Mouse (Mus musculus) neural tube, embryonic 11.5 days (tissue): Measurements from ENCODE around the gene Kcnab2. TPM values are rescaled to one million over a fixed set of nuclear protein-coding genes. Genes with fewer than 3 reads are reported as not detected.

Source experiments
- ATAC-seq: fragments of 200-750 bp; cut with Nextera tagmentation; 2 replicates; pipeline ENCODE4 v1.8.0; 2017; ENCODE audit warnings: moderate number of reproducible peaks, mild to moderate bottlenecking, moderate TSS enrichment, moderate library complexity; ENCODE audit not compliant: insufficient read depth, low FRiP score, low TSS enrichment
- DNase-seq: peaks from one replicate; pipeline ENCODE4 v3.0.0-alpha.2; 2015; ENCODE audit warnings: low spot score
- H3K27ac ChIP-seq: fragments of 300-500 bp; sonication (generic); 2 replicates; pipeline ENCODE4 v1.5.1; 2014; ENCODE audit warnings: low read depth, mild to moderate bottlenecking, low read length
- H3K27me3 ChIP-seq: fragments of 300-500 bp; sonication (generic); 2 replicates; pipeline ENCODE4 v1.6.1; 2014; ENCODE audit warnings: mild to moderate bottlenecking, low read length, mixed read lengths; ENCODE audit not compliant: control insufficient read depth, insufficient read depth
- H3K36me3 ChIP-seq: fragments of 300-500 bp; sonication (generic); 2 replicates; pipeline ENCODE4 v1.6.1; 2014; ENCODE audit warnings: mild to moderate bottlenecking, low read length, moderate library complexity, mixed read lengths; ENCODE audit not compliant: control insufficient read depth, insufficient read depth
- H3K4me1 ChIP-seq: fragments of 300-500 bp; sonication (generic); 2 replicates; pipeline ENCODE4 v1.6.1; 2014; ENCODE audit warnings: low read length, mixed read lengths; ENCODE audit not compliant: control insufficient read depth, insufficient read depth
- H3K4me2 ChIP-seq: fragments of 300-500 bp; sonication (generic); 2 replicates; pipeline ENCODE4 v1.6.1; 2014; ENCODE audit warnings: low read depth, mild to moderate bottlenecking, moderate library complexity
- H3K4me3 ChIP-seq: fragments of 300-500 bp; sonication (generic); 2 replicates; pipeline ENCODE4 v1.5.1; 2014; ENCODE audit warnings: low read depth, low read length
- H3K9ac ChIP-seq: fragments of 300-500 bp; sonication (generic); 2 replicates; pipeline ENCODE4 v1.6.1; 2014; ENCODE audit warnings: mild to moderate bottlenecking, low read length
- H3K9me3 ChIP-seq: fragments of 300-500 bp; sonication (generic); 2 replicates; pipeline ENCODE4 v1.6.1; 2016; ENCODE audit warnings: low read length; ENCODE audit not compliant: control insufficient read depth
- WGBS: fragments of 180-500 bp; shearing (Covaris S2); extraction: QIAGEN DNeasy Blood & Tissue Kit; methylation state at CpG from one replicate; pipeline ENCODE4 v1.1.7; 2014; 5-methylcytosine and 5-hydroxymethylcytosine counted together
- polyA plus RNA-seq: library from polyadenylated mRNA; unstranded; fragments of >200 nt; fragmentation: Nextera tagmentation; extraction: Ambion mirVana; gene quantifications from 2 replicates; pipeline ENCODE4 v1.2.1, GENCODE M21; 2014

The Kcnab2 gene
- polyA plus RNA-seq, 1 experiment from 2014 or later = 8.6 TPM

- Histone ChIP-seq H3K4me2 (no peak overlapping the region), H3K36me3 (no peaks in the 10 kb centered on the region), H3K27ac (no peak overlapping the region), H3K27me3 (peaks cover 16% of the 10 kb centered on the region), H3K4me1 (no peaks in the 10 kb centered on the region; the same call in 1 of the 2 replicates), H3K4me3 (no peak overlapping the region), H3K9ac (no peak overlapping the region), H3K9me3 (no peaks in the 10 kb centered on the region)
- WGBS = 74% methylated on average over 14 of the region's 14 CpGs
- ATAC-seq (no peak), DNase-seq (no peak)
Observed at GRCm38 (mm10) chr4:152353886-152354637, 123.6 kb downstream of the Kcnab2 start.

GRCm38 (mm10) chr4:152351422-152352305 is 126.0 kb downstream of the Kcnab2 start:
- no peaks in the 10 kb centered on the region; the same call in 1 of the 2 replicates for H3K4me1 ChIP-seq
- H3K27ac ChIP-seq = no peak overlapping the region
- no peak for DNase-seq
- WGBS = 12% methylated on average over 14 of the region's 14 CpGs
- no peak for ATAC-seq
- H3K9ac ChIP-seq = no peak overlapping the region
- H3K4me3 ChIP-seq = no peak overlapping the region
- no peaks in the 10 kb centered on the region for H3K36me3 ChIP-seq
- H3K9me3 ChIP-seq = no peaks in the 10 kb centered on the region
- peaks cover 14% of the 10 kb centered on the region for H3K27me3 ChIP-seq
- no peak overlapping the region for H3K4me2 ChIP-seq

GRCm38 (mm10) chr4:152350722-152351421 is 126.8 kb downstream of the Kcnab2 start:
- Histone ChIP-seq H3K4me3 (no peak overlapping the region), H3K4me1 (no peaks in the 10 kb centered on the region; the same call in 1 of the 2 replicates), H3K27me3 (peaks cover 14% of the 10 kb centered on the region), H3K4me2 (no peak overlapping the region), H3K9me3 (no peaks in the 10 kb centered on the region), H3K36me3 (no peaks in the 10 kb centered on the region), H3K9ac (no peak overlapping the region), H3K27ac (no peak overlapping the region)
- DNase-seq (no peak), ATAC-seq (no peak)
- WGBS = 28% methylated on average over 8 of the region's 8 CpGs

- H3K27me3 ChIP-seq = peaks cover 14% of the 10 kb centered on the region
Observed at GRCm38 (mm10) chr4:152349837-152350381, 127.8 kb downstream of the Kcnab2 start.

GRCm38 (mm10) chr4:152345120-152345889 is 132.4 kb downstream of the Kcnab2 start:
- Histone ChIP-seq H3K27ac (no peak overlapping the region), H3K4me3 (no peak overlapping the region), H3K4me1 (no peaks in the 10 kb centered on the region), H3K9ac (no peak overlapping the region), H3K9me3 (no peaks in the 10 kb centered on the region), H3K36me3 (no peaks in the 10 kb centered on the region), H3K27me3 (peaks cover 9% of the 10 kb centered on the region), H3K4me2 (no peak overlapping the region)
- WGBS = 59% methylated on average over 7 of the region's 7 CpGs
- ATAC-seq = no peak
- no peak for DNase-seq

More at GRCm38 (mm10) chr4:152349837-152350381, 127.8 kb downstream of the Kcnab2 start:
- no peak for DNase-seq
- Histone ChIP-seq H3K27ac (no peak overlapping the region), H3K36me3 (no peaks in the 10 kb centered on the region), H3K4me3 (no peak overlapping the region), H3K9me3 (no peaks in the 10 kb centered on the region), H3K9ac (no peak overlapping the region), H3K4me1 (no peaks in the 10 kb centered on the region; the same call in 1 of the 2 replicates), H3K4me2 (no peak overlapping the region)
- ATAC-seq = no peak
- 9% methylated on average over 17 of the region's 17 CpGs for WGBS

GRCm38 (mm10) chr4:152344651-152345050 is 133.0 kb downstream of the Kcnab2 start:
- Histone ChIP-seq H3K27ac (no peak overlapping the region), H3K4me1 (peaks cover 2% of the 10 kb centered on the region; the same call in 1 of the 2 replicates), H3K4me3 (no peak overlapping the region), H3K9ac (no peak overlapping the region), H3K9me3 (no peaks in the 10 kb centered on the region), H3K36me3 (no peaks in the 10 kb centered on the region), H3K27me3 (peaks cover 16% of the 10 kb centered on the region), H3K4me2 (no peak overlapping the region)
- ATAC-seq (no peak), DNase-seq (no peak)
- WGBS = 73% methylated on average over 7 of the region's 7 CpGs

- no peak overlapping the region for H3K27ac ChIP-seq
- no peak overlapping the region for H3K9ac ChIP-seq
- no peak for ATAC-seq
- H3K4me2 ChIP-seq = no peak overlapping the region
- peak; percentile 53 for DNase-seq
- peaks cover 14% of the 10 kb centered on the region for H3K4me1 ChIP-seq
- H3K9me3 ChIP-seq = no peaks in the 10 kb centered on the region
- WGBS = 13% methylated on average over 5 of the region's 5 CpGs
- H3K27me3 ChIP-seq = peaks cover 29% of the 10 kb centered on the region
- no peak overlapping the region for H3K4me3 ChIP-seq
- H3K36me3 ChIP-seq = no peaks in the 10 kb centered on the region
Observed at GRCm38 (mm10) chr4:152343296-152343695, 134.4 kb downstream of the Kcnab2 start.
